19 mouse cellular contexts compared by ENCODE assay signal in genomic region chr2:71937649-71938308, GRCm38 (mm10). TPM values are rescaled to one million over a fixed set of nuclear protein-coding genes. Genes with fewer than 3 reads are reported as not detected.
DNase-seq lines count a peak whose midpoint lies in the region; ATAC-seq and TF ChIP-seq lines count a peak whose summit lies in the region.
"Had no signal": no experiment of that assay in that cellular context is flagged by ENCODE, and none has a peak within 500 bp of the region (broad histone marks: within the 10 kb centered on the region; RNA-seq: fewer than 3 reads in every experiment).

No protein-coding gene starts in this region.

- peak; percentile 35 for DNase-seq in embryo, embryonic 10 days (ENCODE audit: low spot score)
- DNase-seq in embryo, embryonic 11 days, result no peak
- DNase-seq in hindbrain, embryonic 11.5 days (ENCODE audit: low spot score), result peak; percentile 19
- peak; percentile 43 for DNase-seq in forebrain, postnatal 0 days
- peak; percentile 40 for DNase-seq in midbrain, postnatal 0 days (ENCODE audit: low spot score)
- DNase-seq in spleen, adult 18-20 months, result no peak
- DNase-seq in retina, embryonic 14.5 days (ENCODE audit: low spot score), result no peak
- DNase-seq: adrenal gland, adult 8-10 months; cerebellum, adult 11 months; cerebellum, postnatal 14 days; gastrocnemius, postnatal 14 days; kidney, adult 11 months; right cerebral cortex, postnatal 4 days; thymus, postnatal 36 days had no signal

- H3K27ac ChIP-seq in hindbrain, embryonic 11.5 days (ENCODE audit: low read depth, low read length), result no peak overlapping the region
- no peak overlapping the region for H3K27ac ChIP-seq in hindbrain, embryonic 13.5 days
- no peak overlapping the region for H3K27ac ChIP-seq in forebrain, postnatal 0 days (ENCODE audit: low read depth, low read length)
- H3K27ac ChIP-seq in midbrain, postnatal 0 days (ENCODE audit: low read depth, low read length), result peak overlapping the region; percentile 26; the same call in 1 of the 2 replicates
- H3K27ac ChIP-seq: embryonic facial prominence, embryonic 10.5 days; kidney, postnatal 0 days; limb, embryonic 15.5 days; liver, embryonic 15.5 days had no signal

- no peaks in the 10 kb centered on the region for H3K27me3 ChIP-seq in hindbrain, embryonic 11.5 days (ENCODE audit: control insufficient read depth, insufficient read depth, low read length)
- H3K27me3 ChIP-seq in hindbrain, embryonic 13.5 days, result no peaks in the 10 kb centered on the region
- no peaks in the 10 kb centered on the region for H3K27me3 ChIP-seq in forebrain, postnatal 0 days (ENCODE audit: insufficient read depth, low read length)
- no peaks in the 10 kb centered on the region for H3K27me3 ChIP-seq in midbrain, postnatal 0 days (ENCODE audit: insufficient read depth, low read length)
- H3K27me3 ChIP-seq: limb, embryonic 15.5 days; liver, embryonic 15.5 days had no signal

- no peak for ATAC-seq in hindbrain, embryonic 11.5 days (ENCODE audit: low FRiP score)
- ATAC-seq in hindbrain, embryonic 13.5 days (ENCODE audit: low FRiP score), result no peak
- peak; percentile 75; the same call in 1 of the 2 replicates for ATAC-seq in forebrain, postnatal 0 days
- peak; percentile 56; the same call in 1 of the 2 replicates for ATAC-seq in midbrain, postnatal 0 days (ENCODE audit: low FRiP score)

- no peak for TF ChIP-seq CTCF in forebrain, postnatal 0 days (IDR thresholded peaks at IDR 0.05; ENCODE audit: low read depth)
- no peak for TF ChIP-seq CTCF in midbrain, postnatal 0 days (IDR thresholded peaks at IDR 0.05)

- no peaks in the 10 kb centered on the region for H3K9me3 ChIP-seq in hindbrain, embryonic 11.5 days (ENCODE audit: control insufficient read depth, low read length)
- no peaks in the 10 kb centered on the region for H3K9me3 ChIP-seq in hindbrain, embryonic 13.5 days
- H3K9me3 ChIP-seq in forebrain, postnatal 0 days (ENCODE audit: low read length), result no peaks in the 10 kb centered on the region
- H3K9me3 ChIP-seq in midbrain, postnatal 0 days (ENCODE audit: low read length), result no peaks in the 10 kb centered on the region
- H3K9me3 ChIP-seq: embryonic facial prominence, embryonic 10.5 days; limb, embryonic 15.5 days; liver, embryonic 15.5 days had no signal

- no peak overlapping the region for H3K4me2 ChIP-seq in hindbrain, embryonic 11.5 days (replicated peaks; ENCODE audit: low read depth, low read length)
- no peak overlapping the region for H3K4me2 ChIP-seq in hindbrain, embryonic 13.5 days
- H3K4me2 ChIP-seq in forebrain, postnatal 0 days (ENCODE audit: low read depth), result no peak overlapping the region
- H3K4me2 ChIP-seq in midbrain, postnatal 0 days (ENCODE audit: low read depth, low read length, poor library complexity, severe bottlenecking), result no peak overlapping the region
- H3K4me2 ChIP-seq: limb, embryonic 15.5 days; liver, embryonic 15.5 days had no signal

- 77% methylated on average over 3 of the region's 3 CpGs for WGBS in hindbrain, embryonic 11.5 days
- 81% methylated on average over 3 of the region's 3 CpGs for WGBS in hindbrain, embryonic 13.5 days
- WGBS in forebrain, postnatal 0 days, result 77% methylated on average over 3 of the region's 3 CpGs
- WGBS in midbrain, postnatal 0 days, result 59% methylated on average over 3 of the region's 3 CpGs

- no peaks in the 10 kb centered on the region for H3K4me1 ChIP-seq in hindbrain, embryonic 11.5 days (replicated peaks; ENCODE audit: control insufficient read depth, insufficient read depth, low read length)
- peaks cover 4% of the 10 kb centered on the region; the same call in 1 of the 2 replicates for H3K4me1 ChIP-seq in hindbrain, embryonic 13.5 days (replicated peaks)
- no peaks in the 10 kb centered on the region for H3K4me1 ChIP-seq in forebrain, postnatal 0 days (ENCODE audit: insufficient read depth)
- no peaks in the 10 kb centered on the region for H3K4me1 ChIP-seq in midbrain, postnatal 0 days (ENCODE audit: insufficient read depth, low read length)
- H3K4me1 ChIP-seq: limb, embryonic 15.5 days; liver, embryonic 15.5 days had no signal

- no peaks in the 10 kb centered on the region for H3K36me3 ChIP-seq in hindbrain, embryonic 11.5 days (ENCODE audit: control insufficient read depth, insufficient read depth, low read length)
- H3K36me3 ChIP-seq in hindbrain, embryonic 13.5 days, result no peaks in the 10 kb centered on the region
- no peaks in the 10 kb centered on the region for H3K36me3 ChIP-seq in forebrain, postnatal 0 days (ENCODE audit: insufficient read depth)
- H3K36me3 ChIP-seq in midbrain, postnatal 0 days (ENCODE audit: insufficient read depth, low read length), result no peaks in the 10 kb centered on the region
- H3K36me3 ChIP-seq: embryonic facial prominence, embryonic 10.5 days; limb, embryonic 15.5 days; liver, embryonic 15.5 days had no signal

- H3K4me3 ChIP-seq in hindbrain, embryonic 11.5 days (ENCODE audit: low read depth, low read length), result no peak overlapping the region
- no peak overlapping the region for H3K4me3 ChIP-seq in hindbrain, embryonic 13.5 days
- H3K4me3 ChIP-seq in forebrain, postnatal 0 days (ENCODE audit: low read depth, low read length), result no peak overlapping the region
- H3K4me3 ChIP-seq in midbrain, postnatal 0 days (ENCODE audit: low read depth, low read length), result no peak overlapping the region
- H3K4me3 ChIP-seq: embryonic facial prominence, embryonic 10.5 days; limb, embryonic 15.5 days; liver, embryonic 15.5 days had no signal

- no peak overlapping the region for H3K9ac ChIP-seq in hindbrain, embryonic 11.5 days (ENCODE audit: low read depth, low read length)
- no peak overlapping the region for H3K9ac ChIP-seq in hindbrain, embryonic 13.5 days
- H3K9ac ChIP-seq in forebrain, postnatal 0 days, result no peak overlapping the region
- no peak overlapping the region for H3K9ac ChIP-seq in midbrain, postnatal 0 days (replicated peaks; ENCODE audit: low read length, poor library complexity, severe bottlenecking)
- H3K9ac ChIP-seq: limb, embryonic 15.5 days; liver, embryonic 15.5 days had no signal

RNA-seq across cellular contexts. Expression of gene Rapgef4, which starts 43.3 kb away (rescaled TPM):
- polyA plus RNA-seq in hindbrain, embryonic 11.5 days (2014; fragmentation: Nextera tagmentation; extraction: Ambion mirVana), result 2.3 and 2.9 TPM in 2 replicates
- polyA plus RNA-seq in hindbrain, embryonic 13.5 days (2015; fragmentation: Nextera tagmentation; extraction: Ambion mirVana), result 16.7 and 17.8 TPM in 2 replicates
- total RNA-seq in forebrain, postnatal 0 days (2014; rRNA removed), result 46.4 and 58.7 TPM in 2 replicates
- polyA plus RNA-seq in forebrain, postnatal 0 days (2015; fragmentation: Nextera tagmentation; extraction: Ambion mirVana), result 15.8 and 27.0 TPM in 2 replicates
- total RNA-seq in midbrain, postnatal 0 days (2014; rRNA removed), result 66.0 and 78.6 TPM in 2 replicates
- 44.6 and 48.5 TPM in 2 replicates for polyA plus RNA-seq in midbrain, postnatal 0 days (2015; fragmentation: Nextera tagmentation; extraction: Ambion mirVana)

Comparison
In these comparisons a context has a peak if more than half of its experiments do, and no peak if none do; other contexts are left out.
1. DNase-seq: peak in embryo, embryonic 10 days (single experiment), hindbrain, embryonic 11.5 days (single experiment), forebrain, postnatal 0 days (single experiment) and midbrain, postnatal 0 days (single experiment); none in embryo, embryonic 11 days (single experiment), spleen, adult 18-20 months (0 of 2) and retina, embryonic 14.5 days (single experiment).
2. ATAC-seq: peak in forebrain, postnatal 0 days (single experiment) and midbrain, postnatal 0 days (single experiment); none in hindbrain, embryonic 11.5 days (single experiment) and hindbrain, embryonic 13.5 days (single experiment).